Mouse (Mus musculus): ENCODE data around the gene Tmem170b. TPM values are rescaled to one million over a fixed set of nuclear protein-coding genes. Genes with fewer than 3 reads are reported as not detected.

Tmem170b gene
- polyA plus RNA-seq, 1 experiment from 2014 or later, result 8.9 TPM

DNA sequence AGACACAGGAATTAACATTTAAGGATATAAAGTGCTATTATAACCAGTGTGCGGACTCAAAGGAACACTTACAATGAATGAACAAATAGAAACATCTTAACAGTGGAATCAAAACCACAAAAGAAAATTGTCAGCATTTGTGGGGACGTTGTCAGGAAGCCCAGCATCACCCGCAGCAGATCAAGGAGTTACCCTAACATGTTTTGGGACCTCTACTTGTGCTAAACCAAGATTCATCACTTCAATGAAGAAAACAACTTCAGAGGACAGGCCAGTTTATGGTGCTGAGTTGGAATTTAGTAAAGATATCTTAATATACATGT, 21.4 kb upstream of the Tmem170b start:
- WGBS, result 88% methylated on average over 3 of the region's 3 CpGs
- Histone ChIP-seq H3K36me3 (no peaks in the 10 kb centered on the region), H3K4me3 (no peak overlapping the region)

DNA sequence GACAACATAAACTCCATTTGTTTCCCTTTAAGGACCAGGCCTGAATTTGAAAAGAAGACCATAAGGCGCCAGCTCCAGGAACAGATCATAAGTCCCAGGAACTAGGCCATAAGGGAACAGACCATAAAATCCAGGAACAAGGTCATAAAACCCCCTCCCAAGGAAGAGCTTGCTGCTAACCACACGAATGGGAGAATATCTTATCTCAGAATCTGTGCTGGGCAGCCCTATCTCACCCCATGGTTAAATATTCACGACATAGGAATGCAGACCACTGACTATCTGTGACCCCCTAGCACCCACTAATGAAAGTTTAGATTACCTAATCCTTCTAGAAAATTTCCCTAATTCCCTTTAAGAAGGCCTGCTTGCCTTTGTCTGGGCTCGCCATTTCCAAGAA, 20.8 kb upstream of the Tmem170b start:
- no peak overlapping the region for H3K27ac ChIP-seq
- no peak overlapping the region for H3K4me3 ChIP-seq
- no peaks in the 10 kb centered on the region for H3K4me1 ChIP-seq
- 85% methylated on average over 4 of the region's 4 CpGs for WGBS
- no peak overlapping the region for H3K4me2 ChIP-seq
- H3K9me3 ChIP-seq, result no peaks in the 10 kb centered on the region
- H3K27me3 ChIP-seq, result no peaks in the 10 kb centered on the region
- H3K9ac ChIP-seq, result no peak overlapping the region
- no peaks in the 10 kb centered on the region for H3K36me3 ChIP-seq
- no peak for ATAC-seq (ENCODE audit: insufficient number of reproducible peaks, insufficient read depth, low FRiP score, low TSS enrichment, low read depth)

More for the DNA sequence above, 21.4 kb upstream of the Tmem170b start:
- H3K27ac ChIP-seq, result no peak overlapping the region
- no peak overlapping the region for H3K4me2 ChIP-seq
- H3K9me3 ChIP-seq, result no peaks in the 10 kb centered on the region
- H3K9ac ChIP-seq, result no peak overlapping the region
- no peaks in the 10 kb centered on the region for H3K4me1 ChIP-seq
- ATAC-seq (ENCODE audit: insufficient number of reproducible peaks, insufficient read depth, low FRiP score, low TSS enrichment, low read depth), result no peak
- no peaks in the 10 kb centered on the region for H3K27me3 ChIP-seq

- Histone ChIP-seq H3K9me3 (no peaks in the 10 kb centered on the region), H3K9ac (no peak overlapping the region), H3K27me3 (no peaks in the 10 kb centered on the region), H3K4me1 (no peaks in the 10 kb centered on the region), H3K4me3 (no peak overlapping the region), H3K4me2 (no peak overlapping the region), H3K36me3 (no peaks in the 10 kb centered on the region), H3K27ac (no peak overlapping the region)
- ATAC-seq (ENCODE audit: insufficient number of reproducible peaks, insufficient read depth, low FRiP score, low TSS enrichment, low read depth), result no peak
- WGBS, result 53% methylated on average over 2 of the region's 2 CpGs
Observed at GRCm38 (mm10) chr13:41596678-41597077, 9.0 kb upstream of the Tmem170b start.

DNA sequence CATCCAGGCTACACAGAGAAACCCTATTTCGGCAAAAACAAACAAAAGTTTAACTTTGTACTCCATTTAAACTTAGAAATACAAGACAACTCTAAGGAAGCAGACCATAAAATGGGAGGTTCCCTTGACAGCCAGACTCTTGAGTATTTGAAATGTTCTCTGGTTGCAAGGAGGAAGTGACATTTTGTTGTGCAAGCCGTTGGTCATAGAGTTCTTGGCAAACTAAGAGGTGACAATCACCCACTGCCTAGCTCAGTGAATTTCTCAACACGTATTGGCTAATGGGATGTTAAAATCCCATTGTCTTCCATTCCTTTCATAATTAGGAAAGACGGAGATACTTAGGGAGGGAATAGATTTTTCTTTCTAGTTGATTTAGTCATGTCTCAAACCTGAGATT, 5.7 kb upstream of the Tmem170b start:
- ATAC-seq (ENCODE audit: insufficient number of reproducible peaks, insufficient read depth, low FRiP score, low TSS enrichment, low read depth), result no peak
- Histone ChIP-seq H3K9ac (no peak overlapping the region), H3K4me3 (no peak overlapping the region), H3K27ac (no peak overlapping the region), H3K36me3 (no peaks in the 10 kb centered on the region), H3K27me3 (no peaks in the 10 kb centered on the region), H3K4me2 (no peak overlapping the region), H3K4me1 (peaks cover 4% of the 10 kb centered on the region; the same call in 1 of the 2 replicates), H3K9me3 (no peaks in the 10 kb centered on the region)
- WGBS, result 77% methylated on average over 4 of the region's 4 CpGs

DNA sequence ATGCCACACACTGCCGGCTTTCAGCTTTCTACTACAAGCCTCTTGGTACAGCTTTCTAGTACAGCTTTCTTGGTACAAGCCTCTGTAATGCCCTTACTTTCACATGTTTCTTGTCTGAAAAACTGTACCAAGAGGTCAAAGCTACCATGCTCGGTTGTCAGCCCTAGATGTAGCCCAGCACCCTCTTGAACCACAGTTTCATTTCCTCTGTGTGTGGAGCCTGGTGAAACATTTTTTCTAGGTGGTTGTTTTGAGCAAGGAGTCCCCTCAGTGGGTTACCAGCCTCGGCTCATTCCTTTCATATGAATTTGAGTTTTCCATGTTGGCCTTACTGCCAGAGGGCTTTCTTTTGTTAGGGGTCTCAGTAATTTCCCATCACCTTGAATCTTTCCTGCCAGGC, 4.7 kb upstream of the Tmem170b start:
- H3K27me3 ChIP-seq, result no peaks in the 10 kb centered on the region
- no peak for ATAC-seq (ENCODE audit: insufficient number of reproducible peaks, insufficient read depth, low FRiP score, low TSS enrichment, low read depth)
- no peaks in the 10 kb centered on the region for H3K9me3 ChIP-seq
- 78% methylated on average over 3 of the region's 3 CpGs for WGBS
- no peak overlapping the region for H3K9ac ChIP-seq
- no peak overlapping the region for H3K27ac ChIP-seq
- H3K4me3 ChIP-seq, result no peak overlapping the region
- no peaks in the 10 kb centered on the region for H3K36me3 ChIP-seq
- H3K4me2 ChIP-seq, result no peak overlapping the region
- peaks cover 4% of the 10 kb centered on the region; the same call in 1 of the 2 replicates for H3K4me1 ChIP-seq

GRCm38 (mm10) chr13:41603921-41604466, 1.7 kb upstream of the Tmem170b start:
- Histone ChIP-seq H3K9me3 (no peaks in the 10 kb centered on the region), H3K4me1 (peaks cover 11% of the 10 kb centered on the region; the same call in 1 of the 2 replicates), H3K4me2 (no peak overlapping the region), H3K4me3 (no peak overlapping the region), H3K36me3 (no peaks in the 10 kb centered on the region), H3K9ac (no peak overlapping the region), H3K27me3 (no peaks in the 10 kb centered on the region), H3K27ac (no peak overlapping the region)
- no peak for ATAC-seq (ENCODE audit: insufficient number of reproducible peaks, insufficient read depth, low FRiP score, low TSS enrichment, low read depth)
- WGBS, result 52% methylated on average over 5 of the region's 5 CpGs

DNA sequence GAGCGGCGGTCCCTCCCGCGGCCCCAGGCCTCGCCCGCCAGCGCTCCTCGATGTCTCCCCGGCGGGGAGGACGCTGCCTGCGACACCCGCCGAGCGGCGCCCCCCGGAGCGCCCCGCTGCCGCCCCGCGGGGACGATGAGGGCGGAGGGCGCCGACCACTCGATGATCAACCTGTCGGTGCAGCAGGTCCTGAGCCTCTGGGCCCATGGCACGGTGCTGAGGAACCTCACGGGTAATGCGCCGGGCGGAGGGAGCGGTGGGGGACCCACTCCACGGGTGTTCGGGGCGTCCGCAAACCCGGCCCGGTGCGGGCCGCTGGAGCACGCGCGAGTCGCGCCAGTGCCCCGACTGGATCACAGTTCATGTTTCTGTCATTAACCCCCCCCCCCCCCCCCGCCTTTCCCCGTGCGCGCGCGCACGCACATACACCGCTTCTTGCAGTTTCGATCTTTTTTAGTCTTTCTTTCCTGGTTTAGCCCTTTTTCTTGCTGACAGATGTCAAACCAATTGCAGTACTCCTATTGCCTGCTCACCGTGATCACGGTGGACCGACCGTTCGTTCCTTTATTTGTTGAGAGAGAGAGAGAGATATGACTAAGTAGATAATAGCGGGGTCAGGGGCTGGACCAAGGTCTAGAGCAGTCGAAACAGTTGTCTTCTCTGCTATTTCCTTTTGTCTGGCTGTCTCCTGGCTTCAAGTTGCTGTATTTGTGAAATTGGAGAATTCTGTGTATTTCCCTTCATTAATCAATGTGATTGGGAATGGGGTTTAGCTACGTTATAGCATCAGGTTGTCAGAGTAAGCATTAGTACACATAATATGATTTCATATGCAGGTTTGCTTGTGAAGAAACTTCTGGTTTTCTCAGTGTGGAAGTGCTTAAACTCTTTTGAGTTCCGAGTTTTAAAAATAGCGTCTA, 634 bp downstream of the Tmem170b start:
- 2% methylated on average over 65 of the region's 67 CpGs for WGBS
- peak overlapping the region; percentile 77 for H3K4me2 ChIP-seq
- peak overlapping the region; percentile 87 for H3K9ac ChIP-seq
- H3K4me3 ChIP-seq, result peak overlapping the region; percentile 75
- peak; percentile 8 for ATAC-seq (ENCODE audit: insufficient number of reproducible peaks, insufficient read depth, low FRiP score, low TSS enrichment, low read depth)
- H3K27me3 ChIP-seq, result no peaks in the 10 kb centered on the region
- H3K9me3 ChIP-seq, result no peaks in the 10 kb centered on the region
- H3K27ac ChIP-seq, result peak overlapping the region; percentile 29; the same call in 1 of the 2 replicates
- peaks cover 11% of the 10 kb centered on the region; the same call in 1 of the 2 replicates for H3K4me1 ChIP-seq
- H3K36me3 ChIP-seq, result no peaks in the 10 kb centered on the region

DNA sequence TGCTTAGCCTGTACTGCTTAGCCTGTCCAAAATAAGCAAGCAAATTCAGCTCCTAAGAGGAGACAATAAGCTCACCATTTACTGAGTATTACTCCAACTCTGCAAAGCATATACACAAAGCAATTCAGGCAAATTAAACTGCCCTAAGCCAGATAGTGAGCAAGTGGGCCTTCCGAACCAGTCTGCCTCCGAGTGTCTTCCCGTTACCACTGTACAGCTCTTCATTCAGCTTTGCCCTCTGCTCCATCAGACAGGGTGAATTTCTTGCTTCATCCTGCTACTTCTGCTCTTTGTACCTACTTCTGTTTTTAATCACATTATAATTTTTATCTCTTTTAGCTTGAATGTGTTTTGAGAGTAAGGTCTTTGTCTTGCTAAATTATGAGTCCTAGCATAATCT, 1.9 kb downstream of the Tmem170b start:
- H3K9me3 ChIP-seq, result no peaks in the 10 kb centered on the region
- WGBS, result 78% methylated on average over 3 of the region's 3 CpGs
- H3K4me2 ChIP-seq, result no peak overlapping the region
- H3K36me3 ChIP-seq, result no peaks in the 10 kb centered on the region
- ATAC-seq (ENCODE audit: insufficient number of reproducible peaks, insufficient read depth, low FRiP score, low TSS enrichment, low read depth), result no peak
- H3K4me1 ChIP-seq, result peaks cover 11% of the 10 kb centered on the region; the same call in 1 of the 2 replicates
- no peak overlapping the region for H3K27ac ChIP-seq
- H3K27me3 ChIP-seq, result no peaks in the 10 kb centered on the region
- no peak overlapping the region for H3K9ac ChIP-seq
- H3K4me3 ChIP-seq, result no peak overlapping the region

GRCm38 (mm10) chr13:41608559-41608958, 2.9 kb downstream of the Tmem170b start:
- Histone ChIP-seq H3K36me3 (no peaks in the 10 kb centered on the region), H3K9me3 (no peaks in the 10 kb centered on the region), H3K27ac (no peak overlapping the region), H3K4me2 (no peak overlapping the region), H3K9ac (no peak overlapping the region), H3K4me3 (no peak overlapping the region), H3K27me3 (no peaks in the 10 kb centered on the region), H3K4me1 (peaks cover 11% of the 10 kb centered on the region; the same call in 1 of the 2 replicates)
- WGBS, result 58% methylated on average over 2 of the region's 2 CpGs
- no peak for ATAC-seq (ENCODE audit: insufficient number of reproducible peaks, insufficient read depth, low FRiP score, low TSS enrichment, low read depth)

DNA sequence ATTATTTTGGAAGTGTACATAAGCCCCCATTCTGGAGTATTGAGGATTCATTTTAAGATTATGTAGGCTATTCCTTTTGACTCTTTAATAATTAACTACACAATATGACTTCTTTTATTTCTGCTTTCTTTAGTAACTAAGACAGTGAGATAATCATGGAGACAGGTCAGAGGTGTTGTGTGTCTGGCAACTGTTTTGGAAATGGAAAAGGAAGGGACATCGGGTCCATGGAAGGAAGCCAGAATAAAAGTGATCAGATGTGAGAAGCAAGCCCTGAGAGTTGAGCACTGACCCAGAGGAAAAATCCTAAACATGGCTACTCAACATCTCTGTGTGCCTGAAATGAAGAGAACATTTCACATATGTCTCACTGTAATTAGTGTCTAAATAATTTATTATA, 5.3 kb downstream of the Tmem170b start:
- no peaks in the 10 kb centered on the region for H3K9me3 ChIP-seq
- H3K4me3 ChIP-seq, result no peak overlapping the region
- 87% methylated on average over 1 of the region's 1 CpGs for WGBS

DNA sequence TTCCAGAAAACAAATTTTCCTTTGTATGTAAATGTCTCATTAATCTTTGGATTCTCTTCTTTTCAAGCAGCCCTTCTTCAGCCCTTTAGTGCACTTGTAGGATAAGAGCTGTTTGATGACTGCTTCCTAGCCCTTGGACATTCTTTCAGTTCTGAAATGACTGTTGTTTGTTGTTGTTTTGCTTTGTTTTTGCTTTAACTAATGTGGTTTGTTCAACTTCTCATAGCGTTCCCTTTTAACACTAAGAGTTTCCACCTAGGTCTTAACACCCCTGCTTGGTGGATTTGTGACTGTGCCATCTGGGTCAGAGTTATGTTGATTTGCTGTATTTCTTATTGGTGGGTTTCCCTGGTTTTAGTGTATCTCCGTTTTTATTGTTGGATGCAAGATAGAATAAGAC, 8.8 kb downstream of the Tmem170b start:
- ATAC-seq (ENCODE audit: insufficient number of reproducible peaks, insufficient read depth, low FRiP score, low TSS enrichment, low read depth), result no peak
- H3K9ac ChIP-seq, result no peak overlapping the region
- H3K9me3 ChIP-seq, result no peaks in the 10 kb centered on the region
- H3K4me2 ChIP-seq, result no peak overlapping the region
- 82% methylated on average over 2 of the region's 2 CpGs for WGBS
- H3K36me3 ChIP-seq, result no peaks in the 10 kb centered on the region
- no peaks in the 10 kb centered on the region for H3K4me1 ChIP-seq
- no peak overlapping the region for H3K4me3 ChIP-seq
- no peaks in the 10 kb centered on the region for H3K27me3 ChIP-seq
- H3K27ac ChIP-seq, result no peak overlapping the region

More for the DNA sequence above, 5.3 kb downstream of the Tmem170b start:
- H3K27ac ChIP-seq, result no peak overlapping the region
- H3K4me1 ChIP-seq, result peaks cover 7% of the 10 kb centered on the region; the same call in 1 of the 2 replicates
- no peaks in the 10 kb centered on the region for H3K36me3 ChIP-seq
- no peak for ATAC-seq (ENCODE audit: insufficient number of reproducible peaks, insufficient read depth, low FRiP score, low TSS enrichment, low read depth)
- H3K27me3 ChIP-seq, result no peaks in the 10 kb centered on the region
- H3K9ac ChIP-seq, result no peak overlapping the region
- H3K4me2 ChIP-seq, result no peak overlapping the region

- Histone ChIP-seq H3K27ac (no peak overlapping the region), H3K4me3 (no peak overlapping the region), H3K4me2 (no peak overlapping the region), H3K9ac (no peak overlapping the region), H3K36me3 (no peaks in the 10 kb centered on the region), H3K4me1 (no peaks in the 10 kb centered on the region), H3K9me3 (no peaks in the 10 kb centered on the region), H3K27me3 (no peaks in the 10 kb centered on the region)
- WGBS, result 58% methylated on average over 5 of the region's 5 CpGs
- ATAC-seq (ENCODE audit: insufficient number of reproducible peaks, insufficient read depth, low FRiP score, low TSS enrichment, low read depth), result no peak
Observed at GRCm38 (mm10) chr13:41614982-41615381, 9.3 kb downstream of the Tmem170b start.

Measured in embryonic facial prominence, embryonic 13.5 days (tissue).